Mouse (Mus musculus): ENCODE results near the gene Ppp4r4. TPM values are rescaled to one million over a fixed set of nuclear protein-coding genes. Genes with fewer than 3 reads are reported as not detected.

The Ppp4r4 gene
- polyA plus RNA-seq, 1 experiment from 2014 or later = 2.6 TPM

DNA sequence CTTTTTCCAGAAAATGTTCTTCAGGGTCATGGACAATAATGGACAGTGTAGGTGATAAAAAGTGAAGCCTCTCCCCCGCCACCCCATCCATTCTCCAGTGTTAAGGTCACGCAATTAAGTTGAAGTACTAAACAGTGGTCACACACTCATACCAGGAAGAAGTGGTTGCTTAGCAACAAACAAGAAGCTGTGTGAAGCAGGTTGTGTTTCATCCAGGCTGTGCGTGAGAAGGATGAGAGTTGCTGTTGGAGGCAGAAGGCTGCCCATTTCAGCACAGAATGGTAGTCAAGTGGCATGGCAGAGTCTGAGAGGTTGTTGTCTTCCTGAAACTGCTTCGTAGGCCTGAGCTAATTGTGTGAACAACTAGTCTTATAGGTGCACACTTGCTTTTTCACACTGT lies 23.7 kb upstream of the Ppp4r4 start:
- Histone ChIP-seq H3K4me3 (no peak overlapping the region), H3K27ac (replicated peaks) (no peak overlapping the region), H3K27me3 (ENCODE audit: low read depth, poor library complexity, severe bottlenecking) (no peaks in the 10 kb centered on the region), H3K4me1 (peaks cover 5% of the 10 kb centered on the region), H3K36me3 (no peaks in the 10 kb centered on the region), H3K9me3 (replicated peaks) (no peaks in the 10 kb centered on the region)
- WGBS = 72% methylated on average over 4 of the region's 4 CpGs
- DNase-seq (ENCODE audit: low spot score) = no peak

DNA sequence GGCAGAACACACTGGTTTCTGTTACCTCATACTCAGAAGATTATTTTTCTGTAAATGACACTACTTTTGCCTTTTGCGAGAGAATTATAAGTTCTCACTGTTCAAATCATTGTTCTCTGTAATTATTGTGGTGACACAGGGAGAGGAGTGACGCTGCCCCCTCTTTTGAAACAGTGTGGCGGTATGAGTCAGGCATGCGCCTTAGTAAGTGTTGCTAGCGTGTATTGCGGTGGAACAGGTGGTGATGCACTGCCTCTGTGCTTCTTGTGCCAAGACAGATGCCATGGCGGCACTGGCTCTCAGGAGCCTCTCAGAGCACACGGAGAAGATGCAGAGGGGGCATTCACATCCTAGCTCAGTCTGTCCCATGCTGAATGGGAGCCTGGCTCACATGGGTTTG lies 22.2 kb upstream of the Ppp4r4 start:
- no peaks in the 10 kb centered on the region for H3K9me3 ChIP-seq (replicated peaks)
- H3K4me1 ChIP-seq = peaks cover 17% of the 10 kb centered on the region
- 91% methylated on average over 8 of the region's 8 CpGs for WGBS
- H3K27ac ChIP-seq (replicated peaks) = no peak overlapping the region
- H3K36me3 ChIP-seq = no peaks in the 10 kb centered on the region
- no peak overlapping the region for H3K4me3 ChIP-seq
- H3K27me3 ChIP-seq (ENCODE audit: low read depth, poor library complexity, severe bottlenecking) = no peaks in the 10 kb centered on the region
- no peak for DNase-seq (ENCODE audit: low spot score)

DNA sequence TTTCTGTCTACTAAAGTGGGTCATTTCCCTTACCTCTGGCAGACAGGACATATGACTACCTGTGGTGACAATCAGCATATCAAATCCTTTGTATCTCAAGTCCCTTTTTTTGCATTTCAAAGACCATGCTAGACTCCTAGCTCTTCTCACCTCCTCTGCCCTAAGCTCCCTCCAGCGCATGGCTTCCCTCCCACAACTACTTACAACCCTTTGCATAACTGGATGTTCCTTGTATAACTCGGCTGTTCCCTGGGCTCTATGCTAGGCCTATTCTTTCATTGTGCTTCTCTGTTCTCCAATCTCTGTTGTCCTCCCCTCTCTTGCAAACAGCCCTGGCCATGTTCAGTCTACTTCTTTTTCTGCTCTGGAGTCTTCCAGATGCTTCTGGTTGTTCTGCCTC lies 20.5 kb upstream of the Ppp4r4 start:
- Histone ChIP-seq H3K4me3 (no peak overlapping the region), H3K27ac (replicated peaks) (no peak overlapping the region), H3K36me3 (no peaks in the 10 kb centered on the region), H3K27me3 (ENCODE audit: low read depth, poor library complexity, severe bottlenecking) (no peaks in the 10 kb centered on the region), H3K9me3 (replicated peaks) (no peaks in the 10 kb centered on the region), H3K4me1 (peaks cover 17% of the 10 kb centered on the region)
- 58% methylated on average over 2 of the region's 2 CpGs for WGBS
- no peak for DNase-seq (ENCODE audit: low spot score)

GRCm38 (mm10) chr12:103513039-103513438 lies 19.0 kb upstream of the Ppp4r4 start:
- no peaks in the 10 kb centered on the region for H3K9me3 ChIP-seq (replicated peaks)
- DNase-seq (ENCODE audit: low spot score) = no peak
- 70% methylated on average over 2 of the region's 2 CpGs for WGBS

GRCm38 (mm10) chr12:103513451-103513871 lies 18.6 kb upstream of the Ppp4r4 start:
- DNase-seq (ENCODE audit: low spot score) = peak; percentile 34

More at GRCm38 (mm10) chr12:103513039-103513438, 19.0 kb upstream of the Ppp4r4 start:
- Histone ChIP-seq H3K4me3 (no peak overlapping the region), H3K27ac (replicated peaks) (no peak overlapping the region), H3K4me1 (peaks cover 17% of the 10 kb centered on the region), H3K27me3 (ENCODE audit: low read depth, poor library complexity, severe bottlenecking) (no peaks in the 10 kb centered on the region), H3K36me3 (no peaks in the 10 kb centered on the region)

GRCm38 (mm10) chr12:103514354-103514753 lies 17.7 kb upstream of the Ppp4r4 start:
- H3K27me3 ChIP-seq (ENCODE audit: low read depth, poor library complexity, severe bottlenecking) = no peaks in the 10 kb centered on the region
- H3K9me3 ChIP-seq (replicated peaks) = no peaks in the 10 kb centered on the region
- H3K4me3 ChIP-seq = no peak overlapping the region
- H3K27ac ChIP-seq (replicated peaks) = no peak overlapping the region
- DNase-seq (ENCODE audit: low spot score) = no peak
- H3K36me3 ChIP-seq = no peaks in the 10 kb centered on the region
- H3K4me1 ChIP-seq = peaks cover 17% of the 10 kb centered on the region
- 68% methylated on average over 3 of the region's 3 CpGs for WGBS

More at GRCm38 (mm10) chr12:103513451-103513871, 18.6 kb upstream of the Ppp4r4 start:
- Histone ChIP-seq H3K36me3 (no peaks in the 10 kb centered on the region), H3K9me3 (replicated peaks) (no peaks in the 10 kb centered on the region), H3K4me1 (peaks cover 17% of the 10 kb centered on the region), H3K27me3 (ENCODE audit: low read depth, poor library complexity, severe bottlenecking) (no peaks in the 10 kb centered on the region), H3K27ac (replicated peaks) (no peak overlapping the region), H3K4me3 (no peak overlapping the region)
- 39% methylated on average over 4 of the region's 4 CpGs for WGBS

- H3K4me1 ChIP-seq = peaks cover 17% of the 10 kb centered on the region
- 83% methylated on average over 4 of the region's 4 CpGs for WGBS
- no peaks in the 10 kb centered on the region for H3K9me3 ChIP-seq (replicated peaks)
Measured at GRCm38 (mm10) chr12:103515638-103516037, 16.4 kb upstream of the Ppp4r4 start.

DNA sequence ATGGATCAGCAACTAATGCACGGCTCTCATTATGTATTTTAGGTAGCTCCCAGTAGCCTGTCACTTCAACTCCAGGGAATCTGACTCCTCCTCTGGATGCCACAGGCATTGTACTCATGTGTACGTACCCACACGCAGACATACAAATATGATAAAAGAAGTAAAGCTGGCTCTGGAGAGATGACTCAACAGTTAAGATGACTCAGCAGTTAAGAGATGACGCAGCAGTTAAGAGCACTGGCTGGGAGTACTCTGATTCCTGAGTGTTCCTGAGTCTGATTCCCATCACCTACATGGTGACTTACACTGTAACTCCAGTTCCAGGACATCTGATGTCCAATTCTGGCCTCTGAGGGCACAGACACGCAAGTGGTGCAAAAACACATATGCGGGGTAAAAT lies 13.4 kb upstream of the Ppp4r4 start:
- no peak overlapping the region for H3K27ac ChIP-seq (replicated peaks)
- H3K4me1 ChIP-seq = peaks cover 9% of the 10 kb centered on the region
- no peaks in the 10 kb centered on the region for H3K9me3 ChIP-seq (replicated peaks)
- DNase-seq (ENCODE audit: low spot score) = no peak
- H3K36me3 ChIP-seq = no peaks in the 10 kb centered on the region
- H3K27me3 ChIP-seq (ENCODE audit: low read depth, poor library complexity, severe bottlenecking) = no peaks in the 10 kb centered on the region
- H3K4me3 ChIP-seq = no peak overlapping the region
- WGBS = 94% methylated on average over 6 of the region's 6 CpGs

More at GRCm38 (mm10) chr12:103515638-103516037, 16.4 kb upstream of the Ppp4r4 start:
- no peak for DNase-seq (ENCODE audit: low spot score)
- H3K36me3 ChIP-seq = no peaks in the 10 kb centered on the region
- H3K4me3 ChIP-seq = no peak overlapping the region
- H3K27me3 ChIP-seq (ENCODE audit: low read depth, poor library complexity, severe bottlenecking) = no peaks in the 10 kb centered on the region
- H3K27ac ChIP-seq (replicated peaks) = no peak overlapping the region

DNA sequence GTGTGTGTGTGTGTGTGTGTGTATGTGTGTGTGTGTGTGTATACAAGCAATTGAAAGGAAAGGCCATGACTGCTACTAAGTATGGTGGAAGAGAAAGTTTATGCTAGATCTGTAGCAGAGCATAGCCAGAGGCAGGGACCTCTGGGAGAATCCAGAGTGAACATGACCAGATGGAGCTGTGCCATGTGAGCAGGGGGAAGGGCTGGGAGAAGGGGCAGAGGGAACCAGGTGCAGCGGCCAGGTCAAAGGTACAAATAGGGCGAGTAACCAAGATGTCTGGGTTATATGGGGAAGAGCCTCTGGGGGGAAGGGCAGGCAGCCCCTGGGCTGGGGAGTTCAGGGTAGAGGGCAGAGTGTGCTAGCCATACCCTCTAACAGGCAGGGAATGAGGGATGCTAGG lies 1.5 kb upstream of the Ppp4r4 start:
- Histone ChIP-seq H3K27ac (replicated peaks) (no peak overlapping the region), H3K27me3 (ENCODE audit: low read depth, poor library complexity, severe bottlenecking) (peaks cover 26% of the 10 kb centered on the region), H3K9me3 (replicated peaks) (no peaks in the 10 kb centered on the region), H3K36me3 (no peaks in the 10 kb centered on the region), H3K4me1 (peaks cover 12% of the 10 kb centered on the region), H3K4me3 (no peak overlapping the region)
- no peak for DNase-seq (ENCODE audit: low spot score)
- 82% methylated on average over 2 of the region's 2 CpGs for WGBS

- DNase-seq (ENCODE audit: low spot score) = no peak
- 1% methylated on average over 44 of the region's 44 CpGs for WGBS
- Histone ChIP-seq H3K4me1 (peaks cover 12% of the 10 kb centered on the region), H3K9me3 (replicated peaks) (no peaks in the 10 kb centered on the region), H3K27me3 (ENCODE audit: low read depth, poor library complexity, severe bottlenecking) (peaks cover 26% of the 10 kb centered on the region), H3K4me3 (peak overlapping the region; percentile 76), H3K27ac (replicated peaks) (peak overlapping the region; percentile 85), H3K36me3 (no peaks in the 10 kb centered on the region)
Measured at GRCm38 (mm10) chr12:103532649-103533395, 739 bp downstream of the Ppp4r4 start.

DNA sequence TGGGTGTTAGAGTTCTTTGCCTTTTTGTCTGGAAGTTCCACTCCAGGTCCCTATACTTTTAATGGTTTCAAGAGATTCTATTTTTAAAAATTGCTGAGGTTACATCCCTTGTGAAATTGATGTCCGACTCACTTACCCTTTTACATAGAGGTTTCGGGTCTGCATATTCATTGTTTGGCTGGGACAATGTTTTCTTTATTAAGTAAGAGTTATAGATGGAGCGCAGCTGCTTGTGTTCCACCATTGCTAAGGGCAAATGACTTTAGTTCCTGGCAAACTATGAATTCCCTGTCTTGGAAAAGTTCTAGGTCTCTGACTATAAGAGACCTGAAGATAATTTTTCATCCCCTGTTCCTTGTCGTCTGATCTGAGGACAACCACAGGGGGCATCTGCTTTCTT lies 8.3 kb downstream of the Ppp4r4 start:
- H3K27ac ChIP-seq (replicated peaks) = no peak overlapping the region
- H3K9me3 ChIP-seq (replicated peaks) = no peaks in the 10 kb centered on the region
- 84% methylated on average over 4 of the region's 4 CpGs for WGBS
- DNase-seq (ENCODE audit: low spot score) = no peak
- H3K4me3 ChIP-seq = no peak overlapping the region
- no peaks in the 10 kb centered on the region for H3K27me3 ChIP-seq (ENCODE audit: low read depth, poor library complexity, severe bottlenecking)
- no peaks in the 10 kb centered on the region for H3K36me3 ChIP-seq
- H3K4me1 ChIP-seq = no peaks in the 10 kb centered on the region

GRCm38 (mm10) chr12:103543351-103543750 lies 11.3 kb downstream of the Ppp4r4 start:
- WGBS = 81% methylated on average over 2 of the region's 2 CpGs
- H3K36me3 ChIP-seq = no peaks in the 10 kb centered on the region
- H3K4me3 ChIP-seq = no peak overlapping the region
- no peaks in the 10 kb centered on the region for H3K27me3 ChIP-seq (ENCODE audit: low read depth, poor library complexity, severe bottlenecking)
- peaks cover 9% of the 10 kb centered on the region for H3K4me1 ChIP-seq
- no peak overlapping the region for H3K27ac ChIP-seq (replicated peaks)
- DNase-seq (ENCODE audit: low spot score) = no peak
- no peaks in the 10 kb centered on the region for H3K9me3 ChIP-seq (replicated peaks)

DNA sequence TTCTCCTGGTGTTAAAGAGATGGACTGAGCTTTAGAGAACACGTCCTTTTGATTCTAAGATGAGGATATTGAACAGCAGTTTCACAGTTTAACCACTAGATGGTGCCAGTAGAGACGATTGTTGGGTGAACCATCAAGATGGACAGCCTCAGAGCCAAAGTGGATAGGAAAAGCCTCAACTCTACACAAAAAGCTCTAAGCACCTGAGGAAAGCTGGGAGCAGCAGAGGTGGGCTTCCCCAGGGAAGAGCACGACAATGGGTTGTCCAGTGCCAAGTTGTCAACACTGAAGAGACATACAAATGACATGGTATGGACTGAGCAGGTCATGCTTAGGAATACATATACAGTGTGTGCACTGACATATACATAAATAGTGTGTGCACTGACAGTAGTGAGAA lies 12.1 kb downstream of the Ppp4r4 start:
- Histone ChIP-seq H3K36me3 (no peaks in the 10 kb centered on the region), H3K4me1 (peaks cover 9% of the 10 kb centered on the region), H3K27ac (replicated peaks) (no peak overlapping the region), H3K27me3 (ENCODE audit: low read depth, poor library complexity, severe bottlenecking) (no peaks in the 10 kb centered on the region), H3K9me3 (replicated peaks) (no peaks in the 10 kb centered on the region), H3K4me3 (no peak overlapping the region)
- no peak for DNase-seq (ENCODE audit: low spot score)
- WGBS = 3% methylated on average over 3 of the region's 3 CpGs
